Mouse (Mus musculus) stomach, postnatal 0 days (tissue): ENCODE measurements around the gene Fkbp5. TPM values are rescaled to one million over a fixed set of nuclear protein-coding genes. Genes with fewer than 3 reads are reported as not detected.
A peak's percentile ranks its signal among the peaks of the same experiment; 100 is the strongest.

ENCODE experiments used
- ATAC-seq: fragments of 200-750 bp; cut with Nextera tagmentation; 2 replicates; pipeline ENCODE4 v1.8.0; 2017; ENCODE audit not compliant: low FRiP score, low TSS enrichment
- DNase-seq: peaks from one replicate; pipeline ENCODE4 v3.0.0-alpha.2; 2016; ENCODE audit warnings: low spot score
- H3K27ac ChIP-seq: fragments of 300-500 bp; sonication (generic); replicated peaks from 2 replicates; pipeline ENCODE4 v1.5.1; 2014; ENCODE audit warnings: mild to moderate bottlenecking, control low read depth
- H3K27me3 ChIP-seq: fragments of 300-500 bp; sonication (generic); 2 replicates; pipeline ENCODE4 v1.6.1; 2014; ENCODE audit warnings: low read length; ENCODE audit not compliant: control insufficient read depth, insufficient read depth
- H3K36me3 ChIP-seq: fragments of 300-500 bp; sonication (generic); 2 replicates; pipeline ENCODE4 v1.6.1; 2014; ENCODE audit warnings: low read length, mixed read lengths; ENCODE audit not compliant: control insufficient read depth, insufficient read depth
- H3K4me1 ChIP-seq: fragments of 300-500 bp; sonication (generic); replicated peaks from 2 replicates; pipeline ENCODE4 v1.6.1; 2014; ENCODE audit warnings: antibody characterized with exemption; ENCODE audit not compliant: control insufficient read depth, insufficient read depth
- H3K4me2 ChIP-seq: fragments of 300-500 bp; sonication (generic); replicated peaks from 2 replicates; pipeline ENCODE4 v1.6.1; 2014; ENCODE audit warnings: low read depth, mild to moderate bottlenecking, control low read depth, moderate library complexity
- H3K4me3 ChIP-seq: fragments of 300-500 bp; sonication (generic); 2 replicates; pipeline ENCODE4 v1.5.1; 2014; ENCODE audit warnings: low read depth, low read length, control low read depth
- H3K9ac ChIP-seq: fragments of 300-500 bp; sonication (generic); 2 replicates; pipeline ENCODE4 v1.6.1; 2014; ENCODE audit warnings: mild to moderate bottlenecking, low read length, control low read depth, mixed read lengths
- H3K9me3 ChIP-seq: fragments of 300-500 bp; sonication (generic); 2 replicates; pipeline ENCODE4 v1.6.1; 2016; ENCODE audit warnings: low read length; ENCODE audit not compliant: control insufficient read depth
- CTCF ChIP-seq: IDR thresholded peaks from 2 replicates; pipeline ENCODE4 v1.5.1; 2016; ENCODE audit warnings: antibody characterized with exemption, low read depth, mild to moderate bottlenecking, moderate library complexity
- EP300 ChIP-seq: optimal IDR thresholded peaks from 2 replicates; pipeline ENCODE3; 2016; ENCODE audit warnings: antibody characterized with exemption
- whole genome bisulfite sequencing: fragments of 180-500 bp; shearing (Covaris S2); extraction: QIAGEN DNeasy Blood & Tissue Kit; methylation state at CpG from one replicate; pipeline ENCODE4 v1.1.7; 2014; 5-methylcytosine and 5-hydroxymethylcytosine counted together
- polyA plus RNA-seq: library from polyadenylated mRNA; unstranded; fragments of >200 nt; fragmentation: Nextera tagmentation; extraction: Ambion mirVana; gene quantifications from 2 replicates; pipeline ENCODE4 v1.2.1, GENCODE M21; 2015

Fkbp5 gene
- polyA plus RNA-seq, 1 experiment from 2014 or later: 11.8 TPM

DNA sequence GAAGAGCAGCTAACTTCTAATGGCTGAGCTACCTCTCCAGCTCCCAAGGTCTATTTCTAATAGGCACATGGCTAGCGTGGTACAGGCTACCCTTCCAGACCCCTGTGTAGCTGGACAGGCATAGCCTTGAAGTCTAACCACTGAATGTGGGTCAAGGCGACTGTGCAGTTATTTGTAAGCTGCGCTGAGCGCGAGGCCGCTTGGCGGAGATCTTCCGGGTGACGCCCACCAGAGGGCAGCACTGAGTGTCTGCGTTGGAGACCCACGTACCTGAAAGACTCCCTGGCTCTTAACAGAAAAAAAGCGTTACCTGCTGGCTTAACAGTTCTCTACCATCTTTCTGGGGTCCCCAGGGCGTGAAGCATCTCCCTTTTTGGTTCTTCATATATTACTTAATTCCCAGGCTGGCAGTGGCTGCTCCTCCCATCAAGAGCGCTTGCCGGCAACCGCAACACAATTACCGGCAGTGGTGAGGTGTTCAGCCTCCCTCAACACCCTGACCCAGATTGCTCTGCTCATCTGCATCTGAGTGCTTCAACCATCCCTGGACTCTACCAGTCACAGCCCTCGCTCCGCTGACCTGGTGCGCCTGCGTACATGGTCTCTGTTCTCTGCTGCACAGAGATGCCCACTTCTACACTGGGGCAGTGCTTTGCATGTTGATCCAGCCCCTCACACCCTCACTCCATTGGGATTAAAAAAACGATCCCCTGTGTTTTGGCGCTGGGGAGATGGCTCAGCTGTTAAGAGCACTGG lies 131.0 kb downstream of the Fkbp5 start:
- Histone ChIP-seq H3K27me3 (no peaks in the 10 kb centered on the region), H3K4me3 (no peak overlapping the region), H3K4me1 (no peaks in the 10 kb centered on the region), H3K36me3 (no peaks in the 10 kb centered on the region), H3K4me2 (peak overlapping the region; percentile 31; the same call in 1 of the 2 replicates), H3K9ac (no peak overlapping the region), H3K9me3 (no peaks in the 10 kb centered on the region), H3K27ac (no peak overlapping the region)
- TF ChIP-seq EP300: no peak
- TF ChIP-seq CTCF: peak; percentile 89
- DNase-seq: peak; percentile 86
- ATAC-seq: peak; percentile 31; the same call in 1 of the 2 replicates
- WGBS: 12% methylated on average over 23 of the region's 23 CpGs

DNA sequence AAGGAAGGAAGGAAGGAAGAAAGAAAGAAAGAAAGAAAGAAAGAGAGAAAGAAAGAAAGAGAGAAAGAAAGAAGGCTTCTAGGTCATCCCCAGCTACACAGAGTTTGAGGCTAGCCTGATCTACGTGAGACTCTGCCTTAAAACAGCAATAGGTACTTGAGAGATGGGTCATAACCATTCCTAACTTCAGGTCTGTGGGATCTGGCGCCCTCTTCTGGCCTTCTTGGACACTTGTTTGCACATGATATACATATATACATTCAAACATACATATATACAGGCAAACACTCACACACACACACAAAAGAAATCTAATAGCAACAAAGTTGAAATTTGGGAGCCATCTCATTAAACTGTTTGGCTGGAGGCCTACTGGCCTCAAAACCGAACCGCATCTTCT lies 133.0 kb downstream of the Fkbp5 start:
- H3K4me2 ChIP-seq: no peak overlapping the region
- H3K4me3 ChIP-seq: no peak overlapping the region
- no peak for TF ChIP-seq EP300
- peak; percentile 69 for TF ChIP-seq CTCF
- H3K27ac ChIP-seq: no peak overlapping the region
- no peaks in the 10 kb centered on the region for H3K4me1 ChIP-seq
- ATAC-seq (no peak), DNase-seq (peak; percentile 45)
- no peaks in the 10 kb centered on the region for H3K9me3 ChIP-seq
- WGBS: 73% methylated on average over 4 of the region's 4 CpGs
- no peak overlapping the region for H3K9ac ChIP-seq
- no peaks in the 10 kb centered on the region for H3K27me3 ChIP-seq
- no peaks in the 10 kb centered on the region for H3K36me3 ChIP-seq

DNA sequence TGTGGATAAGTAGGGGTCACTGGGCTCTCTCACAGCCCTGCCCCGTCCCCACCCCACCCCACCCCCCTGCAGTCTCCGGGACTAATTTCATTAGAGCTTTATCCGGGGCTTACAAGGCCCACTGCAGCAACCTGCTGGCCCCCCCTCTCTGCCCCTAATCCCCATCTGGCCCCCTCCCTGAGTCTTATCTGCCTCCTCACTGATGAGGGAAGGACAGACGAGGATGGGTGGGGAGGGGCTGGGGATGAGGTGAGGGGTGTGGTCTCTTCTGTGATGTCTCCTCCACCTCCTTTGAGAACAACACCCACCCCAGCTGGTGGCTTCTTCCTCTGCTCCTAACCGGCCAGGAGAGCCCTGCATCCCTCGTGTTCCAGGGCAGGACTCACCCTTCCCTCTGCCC lies 137.1 kb downstream of the Fkbp5 start:
- Histone ChIP-seq H3K9me3 (no peaks in the 10 kb centered on the region), H3K9ac (no peak overlapping the region), H3K36me3 (no peaks in the 10 kb centered on the region), H3K4me2 (no peak overlapping the region), H3K4me1 (no peaks in the 10 kb centered on the region), H3K4me3 (no peak overlapping the region), H3K27me3 (no peaks in the 10 kb centered on the region), H3K27ac (no peak overlapping the region)
- ATAC-seq (0 out of 2 replicates have a peak, but pooled peaks have one; percentile 25), DNase-seq (no peak)
- no peak for TF ChIP-seq EP300
- no peak for TF ChIP-seq CTCF
- 3% methylated on average over 6 of the region's 6 CpGs for WGBS

DNA sequence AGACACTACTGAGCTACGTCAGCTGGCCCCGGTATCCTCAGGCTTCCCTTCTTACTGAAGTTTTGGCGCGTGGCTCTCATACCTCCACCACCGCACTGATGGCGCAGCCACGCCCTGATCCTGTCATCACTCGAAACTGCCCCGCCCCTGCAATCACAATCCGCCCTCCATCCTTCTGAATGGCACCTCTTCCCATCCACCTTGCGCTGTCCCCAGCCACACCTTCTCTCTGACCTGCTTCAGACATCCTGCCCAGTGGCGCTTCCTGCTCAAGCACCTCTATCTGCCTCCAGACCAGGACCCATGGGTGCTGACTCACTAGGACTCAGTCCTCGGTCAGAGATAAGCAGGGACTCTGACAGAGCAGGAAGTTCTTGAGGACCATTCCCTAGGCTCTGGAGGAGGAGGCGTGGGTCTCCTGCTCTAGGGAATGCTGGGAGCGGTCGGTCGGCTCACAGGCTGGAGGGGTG lies 141.7 kb downstream of the Fkbp5 start:
- WGBS: 10% methylated on average over 17 of the region's 17 CpGs
- no peak overlapping the region for H3K4me2 ChIP-seq
- H3K4me1 ChIP-seq: no peaks in the 10 kb centered on the region
- no peaks in the 10 kb centered on the region for H3K27me3 ChIP-seq
- TF ChIP-seq CTCF (no peak), EP300 (no peak)
- H3K27ac ChIP-seq: no peak overlapping the region
- H3K9ac ChIP-seq: no peak overlapping the region
- no peaks in the 10 kb centered on the region for H3K36me3 ChIP-seq
- H3K9me3 ChIP-seq: no peaks in the 10 kb centered on the region
- peak; percentile 90 for ATAC-seq
- H3K4me3 ChIP-seq: no peak overlapping the region
- DNase-seq: peak; percentile 58

DNA sequence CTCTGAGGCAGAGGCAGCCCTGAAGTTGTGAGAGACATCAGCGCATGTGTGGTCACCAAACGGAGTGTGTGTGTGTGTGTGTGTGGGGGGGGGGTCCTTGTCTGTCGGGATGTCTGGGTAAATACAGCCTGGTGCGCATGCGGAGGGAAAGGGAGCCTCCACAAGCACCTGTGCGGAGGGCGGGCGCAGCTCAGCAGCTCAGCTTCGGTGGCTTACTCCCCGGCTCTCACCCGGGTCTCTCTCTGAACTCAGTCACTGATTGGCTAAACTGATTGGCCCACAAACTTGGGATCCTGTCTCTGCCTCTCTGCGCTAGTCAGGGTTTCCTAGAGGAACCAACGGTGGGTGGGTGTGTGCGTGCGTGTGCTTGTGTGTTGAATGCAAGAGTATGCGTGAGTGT lies 142.8 kb downstream of the Fkbp5 start:
- H3K27ac ChIP-seq: no peak overlapping the region
- 22% methylated on average over 16 of the region's 16 CpGs for WGBS
- ATAC-seq (no peak), DNase-seq (no peak)
- no peaks in the 10 kb centered on the region for H3K36me3 ChIP-seq
- no peaks in the 10 kb centered on the region for H3K4me1 ChIP-seq
- no peak overlapping the region for H3K4me3 ChIP-seq
- TF ChIP-seq EP300 (no peak), CTCF (no peak)
- no peak overlapping the region for H3K4me2 ChIP-seq
- H3K9me3 ChIP-seq: no peaks in the 10 kb centered on the region
- no peaks in the 10 kb centered on the region for H3K27me3 ChIP-seq
- H3K9ac ChIP-seq: no peak overlapping the region

DNA sequence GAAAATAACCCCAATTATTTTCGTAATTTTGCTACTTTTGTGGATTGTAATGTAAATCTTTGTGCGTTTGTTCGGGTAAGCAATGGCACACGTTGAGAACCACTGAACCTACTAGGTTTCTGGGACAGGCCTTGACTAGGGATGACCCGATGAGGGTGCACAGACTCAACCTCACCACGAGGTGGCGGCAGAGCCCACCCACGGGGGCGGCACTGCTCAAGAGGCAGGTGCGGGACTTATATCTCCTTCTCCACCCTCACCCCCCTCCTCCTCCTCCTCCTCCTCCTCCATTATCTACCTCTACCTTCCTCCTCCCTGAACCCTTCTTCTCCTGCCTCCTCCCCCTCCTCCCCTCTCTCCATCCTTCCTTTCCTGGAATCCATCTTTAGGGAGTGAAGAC lies 143.5 kb downstream of the Fkbp5 start:
- Histone ChIP-seq H3K27me3 (no peaks in the 10 kb centered on the region), H3K9me3 (no peaks in the 10 kb centered on the region), H3K4me2 (no peak overlapping the region), H3K27ac (no peak overlapping the region), H3K36me3 (no peaks in the 10 kb centered on the region), H3K4me1 (no peaks in the 10 kb centered on the region), H3K9ac (no peak overlapping the region), H3K4me3 (no peak overlapping the region)
- DNase-seq (peak; percentile 75), ATAC-seq (peak; percentile 34; the same call in 1 of the 2 replicates)
- 27% methylated on average over 10 of the region's 10 CpGs for WGBS
- TF ChIP-seq CTCF (peak; percentile 88), EP300 (no peak)
